Mouse (Mus musculus) hindbrain, embryonic 11.5 days (tissue): ENCODE results near the gene Fmnl3. TPM values are rescaled to one million over a fixed set of nuclear protein-coding genes. Genes with fewer than 3 reads are reported as not detected.
A peak's percentile ranks its signal among the peaks of the same experiment; 100 is the strongest.

Experiments
- ATAC-seq: fragments of 200-750 bp; cut with Nextera tagmentation; 2 replicates; pipeline ENCODE4 v1.8.0; 2017; ENCODE audit warnings: mild to moderate bottlenecking, moderate TSS enrichment, moderate library complexity; ENCODE audit not compliant: low FRiP score
- DNase-seq: peaks from one replicate; pipeline ENCODE4 v3.0.0-alpha.2; 2015; ENCODE audit warnings: low spot score
- H3K27ac ChIP-seq: fragments of 300-500 bp; sonication (generic); 2 replicates; pipeline ENCODE4 v1.5.1; 2014; ENCODE audit warnings: mild to moderate bottlenecking, low read depth, low read length
- H3K27me3 ChIP-seq: fragments of 300-500 bp; sonication (generic); 2 replicates; pipeline ENCODE4 v1.6.1; 2014; ENCODE audit warnings: mild to moderate bottlenecking, low read length, moderate library complexity, mixed read lengths; ENCODE audit not compliant: control insufficient read depth, insufficient read depth
- H3K36me3 ChIP-seq: fragments of 300-500 bp; sonication (generic); 2 replicates; pipeline ENCODE4 v1.6.1; 2014; ENCODE audit warnings: mild to moderate bottlenecking, low read length, moderate library complexity, mixed read lengths; ENCODE audit not compliant: control insufficient read depth, insufficient read depth
- H3K4me1 ChIP-seq: fragments of 300-500 bp; sonication (generic); replicated peaks from 2 replicates; pipeline ENCODE4 v1.6.1; 2014; ENCODE audit warnings: low read length, mixed read lengths; ENCODE audit not compliant: control insufficient read depth, insufficient read depth
- H3K4me2 ChIP-seq: fragments of 300-500 bp; sonication (generic); replicated peaks from 2 replicates; pipeline ENCODE4 v1.6.1; 2014; ENCODE audit warnings: mild to moderate bottlenecking, low read depth, low read length
- H3K4me3 ChIP-seq: fragments of 300-500 bp; sonication (generic); 2 replicates; pipeline ENCODE4 v1.5.1; 2014; ENCODE audit warnings: low read depth, low read length
- H3K9ac ChIP-seq: fragments of 300-500 bp; sonication (generic); 2 replicates; pipeline ENCODE4 v1.6.1; 2014; ENCODE audit warnings: low read depth, low read length
- H3K9me3 ChIP-seq: fragments of 300-500 bp; sonication (generic); 2 replicates; pipeline ENCODE4 v1.6.1; 2016; ENCODE audit warnings: low read length; ENCODE audit not compliant: control insufficient read depth
- WGBS: fragments of 180-500 bp; shearing (Covaris S2); extraction: QIAGEN DNeasy Blood & Tissue Kit; methylation state at CpG from one replicate; pipeline ENCODE4 v1.1.7; 2014; 5-methylcytosine and 5-hydroxymethylcytosine counted together
- polyA plus RNA-seq: library from polyadenylated mRNA; unstranded; fragments of >200 nt; fragmentation: Nextera tagmentation; extraction: Ambion mirVana; gene quantifications from 2 replicates; pipeline ENCODE4 v1.2.1, GENCODE M21; 2014

The Fmnl3 gene
- polyA plus RNA-seq, 1 experiment from 2014 or later = 10.5 TPM

- Histone ChIP-seq H3K4me1 (0 out of 2 replicates have a peak, but pooled peaks cover 3% of the 10 kb centered on the region), H3K9me3 (no peaks in the 10 kb centered on the region), H3K27me3 (no peaks in the 10 kb centered on the region), H3K36me3 (0 out of 2 replicates have a peak, but pooled peaks cover 2% of the 10 kb centered on the region), H3K27ac (no peak overlapping the region), H3K4me3 (no peak overlapping the region), H3K9ac (no peak overlapping the region), H3K4me2 (no peak overlapping the region)
- DNase-seq = no peak
- ATAC-seq = no peak
- WGBS = 68% methylated on average over 2 of the region's 2 CpGs
Observed at GRCm38 (mm10) chr15:99330324-99330723, 40.0 kb downstream of the Fmnl3 start.

GRCm38 (mm10) chr15:99328011-99328410 lies 42.3 kb downstream of the Fmnl3 start:
- Histone ChIP-seq H3K36me3 (0 out of 2 replicates have a peak, but pooled peaks cover 2% of the 10 kb centered on the region), H3K9me3 (no peaks in the 10 kb centered on the region)

GRCm38 (mm10) chr15:99326959-99327358 lies 43.3 kb downstream of the Fmnl3 start:
- no peak overlapping the region for H3K9ac ChIP-seq
- H3K4me2 ChIP-seq = no peak overlapping the region
- no peaks in the 10 kb centered on the region for H3K9me3 ChIP-seq
- H3K4me3 ChIP-seq = no peak overlapping the region
- ATAC-seq (no peak), DNase-seq (peak; percentile 61)
- no peaks in the 10 kb centered on the region for H3K27me3 ChIP-seq
- H3K4me1 ChIP-seq = no peaks in the 10 kb centered on the region
- WGBS = 81% methylated on average over 1 of the region's 1 CpGs
- H3K27ac ChIP-seq = no peak overlapping the region
- H3K36me3 ChIP-seq = 0 out of 2 replicates have a peak, but pooled peaks cover 2% of the 10 kb centered on the region

More at GRCm38 (mm10) chr15:99328011-99328410, 42.3 kb downstream of the Fmnl3 start:
- 96% methylated on average over 5 of the region's 5 CpGs for WGBS
- no peak overlapping the region for H3K9ac ChIP-seq
- ATAC-seq (no peak), DNase-seq (no peak)
- H3K4me3 ChIP-seq = no peak overlapping the region
- H3K27me3 ChIP-seq = no peaks in the 10 kb centered on the region
- no peaks in the 10 kb centered on the region for H3K4me1 ChIP-seq
- H3K27ac ChIP-seq = no peak overlapping the region
- H3K4me2 ChIP-seq = no peak overlapping the region

- Histone ChIP-seq H3K9me3 (no peaks in the 10 kb centered on the region), H3K4me2 (no peak overlapping the region), H3K27ac (no peak overlapping the region), H3K27me3 (no peaks in the 10 kb centered on the region), H3K4me3 (no peak overlapping the region), H3K9ac (no peak overlapping the region), H3K36me3 (peaks cover 4% of the 10 kb centered on the region; the same call in 1 of the 2 replicates), H3K4me1 (no peaks in the 10 kb centered on the region)
- ATAC-seq = no peak
- no peak for DNase-seq
- WGBS = 68% methylated on average over 2 of the region's 2 CpGs
Observed at GRCm38 (mm10) chr15:99326407-99326806, 43.9 kb downstream of the Fmnl3 start.

- Histone ChIP-seq H3K36me3 (peaks cover 6% of the 10 kb centered on the region; the same call in 1 of the 2 replicates), H3K27me3 (no peaks in the 10 kb centered on the region), H3K4me2 (no peak overlapping the region), H3K9me3 (no peaks in the 10 kb centered on the region), H3K4me3 (no peak overlapping the region), H3K9ac (no peak overlapping the region), H3K27ac (no peak overlapping the region), H3K4me1 (no peaks in the 10 kb centered on the region)
- 93% methylated on average over 6 of the region's 6 CpGs for WGBS
- DNase-seq = no peak
- no peak for ATAC-seq
Observed at GRCm38 (mm10) chr15:99325598-99325997, 44.7 kb downstream of the Fmnl3 start.

- H3K27me3 ChIP-seq = no peaks in the 10 kb centered on the region
- peaks cover 6% of the 10 kb centered on the region; the same call in 1 of the 2 replicates for H3K36me3 ChIP-seq
- no peak overlapping the region for H3K9ac ChIP-seq
- H3K9me3 ChIP-seq = no peaks in the 10 kb centered on the region
- H3K27ac ChIP-seq = no peak overlapping the region
- no peak overlapping the region for H3K4me3 ChIP-seq
- 88% methylated on average over 9 of the region's 9 CpGs for WGBS
- no peak for ATAC-seq
- no peaks in the 10 kb centered on the region for H3K4me1 ChIP-seq
- H3K4me2 ChIP-seq = no peak overlapping the region
- DNase-seq = no peak
Observed at GRCm38 (mm10) chr15:99324151-99324550, 46.1 kb downstream of the Fmnl3 start.

- DNase-seq (no peak), ATAC-seq (no peak)
- H3K9me3 ChIP-seq = no peaks in the 10 kb centered on the region
- H3K27me3 ChIP-seq = no peaks in the 10 kb centered on the region
- H3K4me2 ChIP-seq = no peak overlapping the region
- no peak overlapping the region for H3K4me3 ChIP-seq
- no peak overlapping the region for H3K9ac ChIP-seq
- no peak overlapping the region for H3K27ac ChIP-seq
- 90% methylated on average over 9 of the region's 9 CpGs for WGBS
- no peaks in the 10 kb centered on the region for H3K4me1 ChIP-seq
- peaks cover 6% of the 10 kb centered on the region; the same call in 1 of the 2 replicates for H3K36me3 ChIP-seq
Observed at GRCm38 (mm10) chr15:99320978-99321377, 49.3 kb downstream of the Fmnl3 start.

DNA sequence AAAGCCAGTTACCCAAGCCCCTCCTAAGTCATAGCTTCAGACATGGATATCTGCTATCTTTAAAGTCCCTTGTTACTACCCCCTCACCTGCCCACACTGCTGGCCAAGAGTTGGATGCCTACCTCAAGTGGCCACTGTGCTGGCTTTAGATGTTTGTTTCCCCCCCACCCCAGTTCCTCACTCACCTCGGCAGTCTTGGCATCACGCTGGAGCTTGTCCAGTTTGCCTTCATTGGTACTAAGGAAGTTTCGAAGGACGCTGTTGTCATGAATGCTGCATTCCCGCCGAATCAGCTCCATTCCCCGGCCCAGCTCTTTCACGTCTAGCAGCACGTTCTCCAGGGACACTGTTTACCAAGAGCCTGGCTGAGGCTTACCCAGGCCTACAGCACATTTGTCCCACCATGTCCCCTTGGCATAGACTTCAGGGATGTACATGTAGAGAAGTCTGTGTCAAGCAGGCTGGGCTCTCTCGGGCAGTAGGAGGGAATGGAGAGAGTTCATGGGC lies 50.1 kb downstream of the Fmnl3 start:
- 89% methylated on average over 10 of the region's 10 CpGs for WGBS
- ATAC-seq = no peak

GRCm38 (mm10) chr15:99319411-99319871 lies 50.8 kb downstream of the Fmnl3 start:
- Histone ChIP-seq H3K27me3 (no peaks in the 10 kb centered on the region), H3K4me1 (no peaks in the 10 kb centered on the region), H3K4me2 (no peak overlapping the region), H3K9me3 (no peaks in the 10 kb centered on the region), H3K4me3 (no peak overlapping the region), H3K27ac (no peak overlapping the region), H3K9ac (no peak overlapping the region), H3K36me3 (peaks cover 6% of the 10 kb centered on the region; the same call in 1 of the 2 replicates)
- DNase-seq (no peak), ATAC-seq (no peak)
- 83% methylated on average over 3 of the region's 3 CpGs for WGBS

More for the DNA sequence above, 50.1 kb downstream of the Fmnl3 start:
- Histone ChIP-seq H3K4me1 (no peaks in the 10 kb centered on the region), H3K4me2 (no peak overlapping the region), H3K27me3 (no peaks in the 10 kb centered on the region), H3K9ac (no peak overlapping the region), H3K4me3 (no peak overlapping the region), H3K36me3 (peaks cover 6% of the 10 kb centered on the region; the same call in 1 of the 2 replicates), H3K27ac (peak overlapping the region; percentile 45; the same call in 1 of the 2 replicates), H3K9me3 (no peaks in the 10 kb centered on the region)
- DNase-seq = no peak
